7 mouse cellular contexts compared by ENCODE assay signal in the genomic region with DNA sequence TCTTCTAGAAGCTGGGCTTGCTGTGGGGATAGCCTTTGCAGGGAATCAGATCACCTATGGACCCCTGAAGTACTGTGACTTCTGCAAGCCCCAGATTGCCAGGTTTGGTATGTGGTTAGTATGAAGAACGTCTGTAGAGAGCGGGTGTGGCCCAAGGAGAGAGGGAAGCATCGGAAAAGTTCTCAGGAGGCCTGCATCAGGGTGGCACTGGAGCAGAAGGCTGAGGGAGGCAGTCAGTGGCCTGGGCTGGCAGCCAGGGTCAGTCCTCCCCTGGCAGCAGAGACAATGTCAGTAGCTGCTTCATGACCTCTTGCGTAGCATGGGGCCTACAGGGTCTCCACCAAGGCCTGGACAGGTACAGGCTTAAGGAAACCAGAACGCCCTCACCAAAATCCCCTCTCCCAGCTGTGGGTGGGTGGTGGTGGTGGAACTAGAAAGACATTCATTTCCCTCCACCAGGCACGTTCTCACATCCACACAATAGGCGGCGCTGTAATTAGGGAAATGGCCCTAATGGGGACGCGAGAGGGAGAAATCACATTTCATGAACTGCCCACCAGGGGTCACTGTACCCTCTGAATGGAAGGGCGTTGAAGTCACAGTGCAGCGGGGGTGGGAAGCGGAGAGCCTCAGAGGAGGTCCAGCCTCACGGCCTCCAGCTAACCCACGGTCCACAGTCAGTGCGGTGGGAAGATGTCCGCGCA. TPM values are rescaled to one million over a fixed set of nuclear protein-coding genes. Genes with fewer than 3 reads are reported as not detected.
A peak's percentile ranks its signal among the peaks of the same experiment; 100 is the strongest.
DNase-seq lines count a peak whose midpoint lies in the region; ATAC-seq lines count a peak whose summit lies in the region.

No protein-coding gene starts in this region.

- H3K4me1 ChIP-seq in embryonic facial prominence, embryonic 10.5 days, result peaks cover 21% of the 10 kb centered on the region
- H3K4me1 ChIP-seq in limb, embryonic 11.5 days (ENCODE audit: control insufficient read depth, insufficient read depth, low read length), result 0 out of 2 replicates have a peak, but pooled peaks cover 5% of the 10 kb centered on the region
- H3K4me1 ChIP-seq in midbrain, embryonic 14.5 days (ENCODE audit: control insufficient read depth, insufficient read depth, low read length), result 0 out of 2 replicates have a peak, but pooled peaks cover 3% of the 10 kb centered on the region

- H3K27ac ChIP-seq in embryonic facial prominence, embryonic 10.5 days (replicated peaks), result no peak overlapping the region
- no peak overlapping the region for H3K27ac ChIP-seq in limb, embryonic 11.5 days (replicated peaks; ENCODE audit: low read depth, low read length)
- H3K27ac ChIP-seq in midbrain, embryonic 14.5 days (replicated peaks; ENCODE audit: low read depth, low read length), result no peak overlapping the region

- no peaks in the 10 kb centered on the region for H3K36me3 ChIP-seq in embryonic facial prominence, embryonic 10.5 days (replicated peaks)
- no peaks in the 10 kb centered on the region for H3K36me3 ChIP-seq in limb, embryonic 11.5 days (ENCODE audit: control insufficient read depth, insufficient read depth, low read length)
- no peaks in the 10 kb centered on the region for H3K36me3 ChIP-seq in midbrain, embryonic 14.5 days (ENCODE audit: control insufficient read depth, insufficient read depth, low read length)

- H3K4me3 ChIP-seq in embryonic facial prominence, embryonic 10.5 days, result peak overlapping the region; percentile 45
- H3K4me3 ChIP-seq in limb, embryonic 11.5 days (ENCODE audit: low read depth, low read length), result peak overlapping the region; percentile 14; the same call in 1 of the 2 replicates
- peak overlapping the region; percentile 25 for H3K4me3 ChIP-seq in midbrain, embryonic 14.5 days (replicated peaks; ENCODE audit: low read depth, low read length)

- H3K9me3 ChIP-seq in embryonic facial prominence, embryonic 10.5 days, result no peaks in the 10 kb centered on the region
- H3K9me3 ChIP-seq in limb, embryonic 11.5 days (ENCODE audit: control insufficient read depth, low read length), result no peaks in the 10 kb centered on the region
- H3K9me3 ChIP-seq in midbrain, embryonic 14.5 days (ENCODE audit: control insufficient read depth, low read length), result no peaks in the 10 kb centered on the region

- peak; percentile 89 for DNase-seq in adrenal gland, postnatal 10 days
- peak; percentile 88 for DNase-seq in embryonic facial prominence, embryonic 10.5 days (ENCODE audit: low spot score)
- peak; percentile 87 for DNase-seq in heart, adult 18-20 months
- DNase-seq in kidney, adult 18-20 months, result peak; percentile 81
- peak; percentile 90 for DNase-seq in limb, embryonic 11.5 days (ENCODE audit: low spot score)
- peak; percentile 90 for DNase-seq in midbrain, embryonic 14.5 days
- DNase-seq in spleen, adult 18-20 months, result peak; percentile 45 to 68

- peaks cover 51% of the 10 kb centered on the region for H3K27me3 ChIP-seq in embryonic facial prominence, embryonic 10.5 days (replicated peaks; ENCODE audit: low read depth, poor library complexity, severe bottlenecking)
- H3K27me3 ChIP-seq in limb, embryonic 11.5 days (ENCODE audit: control insufficient read depth, insufficient read depth, low read length), result peaks cover 26% of the 10 kb centered on the region
- H3K27me3 ChIP-seq in midbrain, embryonic 14.5 days (ENCODE audit: control insufficient read depth, insufficient read depth, low read length), result peaks cover 23% of the 10 kb centered on the region

- no peak overlapping the region for H3K9ac ChIP-seq in limb, embryonic 11.5 days (ENCODE audit: low read length)
- peak overlapping the region; percentile 21; the same call in 1 of the 2 replicates for H3K9ac ChIP-seq in midbrain, embryonic 14.5 days (replicated peaks; ENCODE audit: low read length)

- WGBS in embryonic facial prominence, embryonic 10.5 days, result 24% methylated on average over 18 of the region's 18 CpGs
- 26% methylated on average over 18 of the region's 18 CpGs for WGBS in limb, embryonic 11.5 days
- 22% methylated on average over 18 of the region's 18 CpGs for WGBS in midbrain, embryonic 14.5 days

- H3K4me2 ChIP-seq in limb, embryonic 11.5 days (ENCODE audit: low read depth, severe bottlenecking), result peak overlapping the region; percentile 29; the same call in 1 of the 2 replicates
- H3K4me2 ChIP-seq in midbrain, embryonic 14.5 days (ENCODE audit: low read length), result peak overlapping the region; percentile 55

- no peak for ATAC-seq in limb, embryonic 11.5 days (ENCODE audit: insufficient number of reproducible peaks, low FRiP score, low TSS enrichment, low read depth)
- ATAC-seq in midbrain, embryonic 14.5 days (ENCODE audit: low FRiP score, low TSS enrichment), result peak; percentile 37; the same call in 1 of the 2 replicates

RNA-seq across cellular contexts. Expression of a gene that starts 31.2 kb away (rescaled TPM):
- total RNA-seq in adrenal gland, postnatal 10 days (2021), result 10 to 100 TPM; 23.1 to 24.5 TPM
- polyA plus RNA-seq in embryonic facial prominence, embryonic 10.5 days (2016; fragmentation: Nextera tagmentation; extraction: Ambion mirVana), result 5.3 and 5.8 TPM in 2 replicates
- total RNA-seq in heart, adult 18-20 months (2021), result 10 to 100 TPM; 15.3 to 20.3 TPM
- 4.7 TPM in 2 replicates for polyA plus RNA-seq in limb, embryonic 11.5 days (2014; fragmentation: Nextera tagmentation; extraction: Ambion mirVana)
- polyA plus RNA-seq in midbrain, embryonic 14.5 days (2014; fragmentation: Nextera tagmentation; extraction: Ambion mirVana), result 2.1 and 4.0 TPM in 2 replicates
